Mouse (Mus musculus) bone marrow, adult 2 months (tissue): ENCODE measurements around the gene Clcn6.

ENCODE experiments used
- CTCF ChIP-seq: fragments of 200-500 bp; IDR thresholded peaks from 2 replicates; pipeline ENCODE4 v1.5.1; 2011; ENCODE audit warnings: low read length, control low read depth; ENCODE audit not compliant: control insufficient read depth, insufficient read depth
- POLR2A ChIP-seq: fragments of 200-500 bp; IDR thresholded peaks from 2 replicates; pipeline ENCODE4 v1.6.1; 2011; ENCODE audit warnings: low read depth, mild to moderate bottlenecking, control low read depth, low read length, borderline replicate concordance; ENCODE audit not compliant: control insufficient read depth

- TF ChIP-seq CTCF (peak; percentile 35; the same call in 1 of the 2 replicates), POLR2A (no peak)
Observed at GRCm38 (mm10) chr4:148015418-148015817, 23.2 kb downstream of the Clcn6 start.
